Mouse (Mus musculus) retina, adult 2 months (tissue): Measurements from ENCODE around the gene Insl3.
"Not testable (repeated sequence)": the region's sequence is repeated elsewhere in the genome, so short reads cannot be mapped to it uniquely, and the experiment has no call there.

Experiments used
- DNase-seq: peaks from one replicate; pipeline ENCODE4 v3.0.0-alpha.2; 2012; ENCODE audit warnings: low read depth, low spot score

The Insl3 gene

GRCm38 (mm10) chr8:71709134-71709799 lies 20.3 kb downstream of the Insl3 start:
- DNase-seq, result no peak

DNA sequence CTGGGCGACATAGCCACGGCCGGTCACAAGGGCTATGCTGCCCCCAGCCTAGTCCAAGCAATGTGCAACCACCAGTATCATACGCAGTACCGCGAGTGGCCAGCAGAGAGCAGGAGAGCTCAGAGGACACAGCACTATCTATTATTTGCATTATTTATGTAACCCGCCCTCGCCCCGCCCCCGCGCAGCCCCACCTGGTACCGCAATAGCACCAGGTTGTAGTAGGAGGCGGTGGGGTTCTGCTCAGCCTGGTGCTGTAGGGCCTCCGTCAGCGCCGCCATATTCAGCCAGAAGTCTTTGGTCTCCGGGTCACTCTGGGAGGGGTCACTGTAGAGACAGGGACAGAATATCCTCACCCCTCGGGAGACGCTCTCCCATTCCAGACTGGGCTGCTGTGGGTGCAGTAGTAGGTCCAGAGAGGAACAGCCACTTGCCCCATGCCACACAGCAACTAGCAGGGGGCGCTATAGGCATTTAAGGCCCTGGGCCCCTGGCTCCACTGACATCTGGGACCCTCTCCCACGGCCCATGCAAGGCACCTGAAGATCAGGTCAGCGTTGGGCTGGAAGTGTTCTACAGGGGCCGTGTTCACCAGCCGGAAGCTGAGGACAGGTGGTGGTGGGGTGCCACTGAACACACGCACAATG lies 20.9 kb downstream of the Insl3 start:
- peak; percentile 59 for DNase-seq

DNA sequence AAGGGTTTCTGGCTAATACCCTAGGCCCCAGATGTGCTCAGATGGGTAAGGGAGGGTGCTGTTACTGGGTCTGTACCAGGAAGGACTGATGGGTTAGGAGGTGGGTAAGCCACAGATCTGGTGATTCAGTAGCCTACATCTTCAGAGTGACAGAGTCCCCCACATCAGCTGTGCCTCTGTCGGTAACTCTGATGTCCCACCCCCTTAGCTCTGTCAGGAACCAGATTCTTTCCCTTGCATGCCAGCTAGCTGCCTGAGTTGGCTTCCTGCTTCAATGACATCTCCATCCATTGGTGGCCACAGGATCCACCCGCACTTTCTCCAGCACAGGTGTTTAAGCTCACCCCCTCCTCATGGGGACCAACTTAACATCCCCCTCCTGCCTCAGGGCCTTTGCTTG lies 22.6 kb downstream of the Insl3 start:
- DNase-seq, result no peak

DNA sequence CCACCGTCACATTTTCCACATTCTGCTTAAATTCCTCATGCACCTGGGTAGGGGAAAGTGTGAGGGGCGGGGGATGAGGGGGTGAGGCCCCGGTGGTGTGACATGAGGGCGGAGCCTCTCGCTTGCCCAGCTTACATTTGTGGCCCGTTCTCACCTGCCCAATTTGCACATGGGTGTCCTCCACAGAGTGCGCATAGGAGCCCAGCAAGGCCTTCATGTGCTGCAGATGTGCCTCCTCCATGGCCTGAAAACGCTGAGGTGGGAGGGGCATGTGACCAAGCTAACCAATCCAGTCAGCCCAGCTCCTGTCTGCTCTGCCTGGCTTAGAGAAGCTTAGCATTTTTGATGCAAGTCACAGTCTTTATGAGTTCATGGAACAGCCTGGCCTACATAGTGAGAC lies 26.5 kb downstream of the Insl3 start:
- no peak for DNase-seq

DNA sequence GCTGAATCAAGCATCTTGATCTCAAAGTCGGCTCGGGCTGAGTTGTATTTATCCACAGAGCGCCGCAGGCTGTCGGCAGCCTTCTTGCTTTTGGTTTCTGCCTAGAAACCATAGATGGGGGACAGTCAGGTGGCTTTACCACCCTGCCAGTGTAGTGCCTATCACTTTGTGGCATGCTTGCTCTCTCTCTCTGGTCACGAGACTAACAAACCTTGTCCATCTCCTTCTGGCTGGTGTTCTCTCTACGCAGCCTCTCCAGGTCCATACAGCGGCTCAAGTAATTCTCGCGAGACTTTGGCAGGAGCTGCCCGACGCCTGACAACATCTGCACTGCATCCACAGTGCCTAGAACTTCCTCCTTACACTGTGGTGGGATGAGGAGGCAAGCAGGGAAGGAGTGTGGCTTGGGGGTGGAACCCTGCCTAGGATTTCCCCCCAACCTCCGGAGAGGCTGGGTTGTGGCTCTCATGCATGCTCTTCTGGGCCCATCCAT lies 27.6 kb downstream of the Insl3 start:
- DNase-seq, result no peak

DNA sequence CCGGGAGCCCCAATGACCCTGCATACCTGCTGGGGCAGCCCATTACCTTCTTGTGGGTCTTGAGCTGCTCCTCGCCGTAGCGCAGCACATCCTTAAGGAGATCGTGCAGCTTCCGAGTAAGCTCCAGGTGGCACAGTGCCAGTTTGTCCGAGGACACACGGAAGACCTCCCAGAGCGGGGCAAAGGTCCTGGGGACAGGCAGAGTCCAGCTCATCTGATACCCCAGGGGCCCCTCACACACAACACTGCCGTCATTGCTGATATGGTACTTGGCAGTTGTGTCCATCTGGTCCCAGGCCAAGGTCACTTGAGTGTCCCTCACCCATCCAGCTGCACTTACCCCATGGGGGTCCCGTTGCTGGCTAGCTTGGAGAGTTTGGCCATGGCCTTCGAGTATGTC lies 28.1 kb downstream of the Insl3 start:
- no peak for DNase-seq

DNA sequence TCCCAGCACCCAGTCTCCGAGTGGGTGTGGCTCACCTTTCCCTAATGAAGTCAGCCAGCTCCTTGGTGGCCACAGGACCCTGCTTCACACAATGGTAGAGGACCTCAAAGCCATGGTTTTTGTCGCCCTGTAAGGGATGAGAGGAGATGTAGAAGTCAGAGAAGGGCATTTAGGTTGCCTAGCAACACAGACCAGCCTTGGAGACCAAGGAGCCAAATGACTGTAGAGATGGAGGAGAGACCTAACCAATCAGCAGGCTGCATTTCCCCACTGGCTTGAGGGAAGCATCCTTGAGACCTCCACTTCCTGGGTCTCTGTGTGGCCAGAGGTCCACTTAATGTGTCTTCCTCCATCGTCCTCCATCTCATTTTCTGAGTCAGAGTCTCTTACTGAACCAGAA lies 29.2 kb downstream of the Insl3 start:
- no peak for DNase-seq

DNA sequence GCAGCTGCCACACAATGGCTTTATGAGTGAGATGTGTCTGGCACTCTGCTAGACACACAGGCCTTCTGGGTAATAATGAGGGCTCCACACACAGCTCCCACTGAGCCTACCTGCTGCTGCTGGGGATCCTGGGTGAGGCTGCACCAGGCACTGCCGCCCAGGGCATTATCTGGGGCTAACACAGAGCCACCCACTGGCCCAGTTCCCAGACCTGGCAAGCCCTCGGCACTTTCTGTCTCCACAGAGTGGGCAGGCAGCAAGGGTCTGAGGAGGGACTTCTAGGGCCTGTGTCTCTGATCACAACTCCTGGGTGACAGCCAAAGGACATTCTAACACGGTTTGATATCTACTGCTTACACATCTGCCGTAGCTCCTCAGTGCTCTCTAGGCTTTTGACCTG lies 30.2 kb downstream of the Insl3 start:
- no peak for DNase-seq

- DNase-seq, result no peak
Observed at GRCm38 (mm10) chr8:71719928-71720457, 31.0 kb downstream of the Insl3 start.

GRCm38 (mm10) chr8:71723047-71723551 lies 34.1 kb downstream of the Insl3 start:
- DNase-seq, result no peak

- DNase-seq, result no peak
Observed at GRCm38 (mm10) chr8:71724389-71724788, 35.4 kb downstream of the Insl3 start.

- DNase-seq, result peak; percentile 78
Observed at GRCm38 (mm10) chr8:71725122-71725924, 36.3 kb downstream of the Insl3 start, which contains the start of gene Fcho1. Gene Fcho1, minus strand, starts transcription at chr8:71725716.

DNA sequence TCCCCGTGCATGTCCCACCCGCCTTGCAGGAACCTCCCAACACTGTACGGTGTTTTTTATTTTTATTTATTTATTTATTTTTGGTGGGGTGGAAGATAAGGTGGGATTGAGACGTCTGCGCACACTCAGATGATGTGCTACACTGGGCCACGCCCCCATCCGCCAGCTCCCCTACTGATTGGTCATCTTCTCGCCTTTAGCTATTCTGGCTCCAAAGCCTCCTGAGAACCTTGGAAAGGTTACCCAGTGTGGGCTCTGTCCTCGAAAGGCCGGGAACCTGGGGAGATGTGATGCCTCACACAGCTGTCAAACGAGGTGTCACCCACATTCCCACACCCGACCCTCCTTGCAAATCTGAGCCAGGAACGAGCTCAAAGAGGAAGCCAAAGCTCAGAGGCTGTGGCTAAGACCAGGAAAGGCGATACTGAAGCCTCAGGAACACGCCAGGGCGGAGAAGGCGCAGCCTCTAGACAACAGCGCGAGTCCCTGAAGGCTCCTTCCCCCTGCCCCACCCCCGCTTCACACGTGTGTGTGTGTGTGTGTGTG lies 39.3 kb downstream of the Insl3 start:
- DNase-seq, result no peak

- no peak for DNase-seq
Observed at GRCm38 (mm10) chr8:71728826-71729620, 40.0 kb downstream of the Insl3 start.

DNA sequence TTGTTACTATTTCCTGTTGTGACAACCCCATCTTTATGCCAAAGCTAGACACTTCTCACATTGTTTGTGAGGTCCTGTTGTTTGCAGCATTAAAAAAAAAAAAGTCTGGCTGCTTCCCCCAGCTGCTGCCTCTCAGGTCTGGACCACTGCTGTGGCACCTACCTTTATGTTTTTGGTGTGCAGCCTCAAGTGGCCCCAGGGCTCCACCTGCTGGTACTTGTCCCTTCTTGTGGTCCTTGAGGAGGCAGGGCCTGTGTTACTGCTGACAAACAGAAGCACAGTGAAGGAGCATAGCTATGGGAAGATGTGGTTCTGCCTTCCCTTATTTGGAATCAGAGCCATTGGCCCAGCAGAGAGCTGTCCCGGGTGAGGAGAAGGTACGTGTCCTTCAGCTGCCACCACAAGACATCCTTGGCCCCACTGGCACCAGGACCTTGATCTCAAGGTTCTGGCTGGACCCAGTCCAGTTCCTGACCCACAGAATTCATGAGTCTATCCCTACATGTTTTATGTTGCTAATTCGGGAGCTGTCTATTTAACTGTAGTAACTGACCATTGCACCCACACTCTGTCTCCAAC lies 42.7 kb downstream of the Insl3 start:
- no peak for DNase-seq

DNA sequence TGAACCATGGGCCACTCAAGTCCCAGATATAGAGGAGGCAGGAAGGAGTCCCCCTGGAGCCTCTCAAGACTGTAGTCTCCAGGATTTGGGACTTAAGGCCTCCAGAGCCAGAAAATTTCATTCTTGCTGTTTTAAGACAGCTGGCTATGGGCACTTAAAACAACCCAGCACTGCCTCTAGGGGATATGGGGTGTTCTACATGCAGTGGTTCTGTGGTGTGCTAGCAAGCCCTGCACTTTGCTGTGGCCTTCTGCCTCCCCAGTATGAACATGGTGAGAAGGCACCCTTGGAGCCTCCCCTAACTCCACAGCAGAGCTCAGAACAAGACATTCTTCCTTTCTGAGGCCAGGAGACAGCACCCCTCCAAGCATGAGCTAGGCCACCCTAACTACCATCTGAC lies 49.3 kb downstream of the Insl3 start:
- not testable (repeated sequence) for DNase-seq
